Mouse (Mus musculus) hindbrain, embryonic 13.5 days (tissue): ENCODE results near the gene Socs3. TPM values are rescaled to one million over a fixed set of nuclear protein-coding genes. Genes with fewer than 3 reads are reported as not detected.
A peak's percentile ranks its signal among the peaks of the same experiment; 100 is the strongest.

Experiments
- ATAC-seq: fragments of 200-750 bp; cut with Nextera tagmentation; 2 replicates; pipeline ENCODE4 v1.8.0; 2017; ENCODE audit warnings: moderate TSS enrichment; ENCODE audit not compliant: low FRiP score
- H3K27ac ChIP-seq: fragments of 300-500 bp; sonication (generic); 2 replicates; pipeline ENCODE4 v1.5.1; 2015; ENCODE audit warnings: inconsistent platforms, mild to moderate bottlenecking, moderate library complexity
- H3K27me3 ChIP-seq: fragments of 300-500 bp; sonication (generic); 2 replicates; pipeline ENCODE4 v1.6.1; 2015; ENCODE audit warnings: mild to moderate bottlenecking, inconsistent platforms
- H3K36me3 ChIP-seq: fragments of 300-500 bp; sonication (generic); 2 replicates; pipeline ENCODE4 v1.6.1; 2015; ENCODE audit warnings: mild to moderate bottlenecking, inconsistent platforms
- H3K4me1 ChIP-seq: fragments of 300-500 bp; sonication (generic); replicated peaks from 2 replicates; pipeline ENCODE4 v1.6.1; 2015; ENCODE audit warnings: inconsistent platforms
- H3K4me2 ChIP-seq: fragments of 300-500 bp; sonication (generic); 2 replicates; pipeline ENCODE4 v1.6.1; 2015; ENCODE audit warnings: inconsistent platforms, mild to moderate bottlenecking, moderate library complexity
- H3K4me3 ChIP-seq: fragments of 300-500 bp; sonication (generic); 2 replicates; pipeline ENCODE4 v1.5.1; 2015; ENCODE audit warnings: mild to moderate bottlenecking, inconsistent platforms
- H3K9ac ChIP-seq: fragments of 300-500 bp; sonication (generic); 2 replicates; pipeline ENCODE4 v1.6.1; 2015; ENCODE audit warnings: mild to moderate bottlenecking, inconsistent platforms
- H3K9me3 ChIP-seq: fragments of 300-500 bp; sonication (generic); 2 replicates; pipeline ENCODE4 v1.6.1; 2016; ENCODE audit warnings: inconsistent platforms
- WGBS: fragments of 180-500 bp; shearing (Covaris S2); methylation state at CpG from one replicate; pipeline ENCODE4 v1.1.7; 2015; 5-methylcytosine and 5-hydroxymethylcytosine counted together
- polyA plus RNA-seq: library from polyadenylated mRNA; unstranded; fragments of >200 nt; fragmentation: Nextera tagmentation; extraction: Ambion mirVana; gene quantifications from 2 replicates; pipeline ENCODE4 v1.2.1, GENCODE M21; 2015

Socs3 gene
- polyA plus RNA-seq, 1 experiment from 2014 or later = 8.8 TPM

DNA sequence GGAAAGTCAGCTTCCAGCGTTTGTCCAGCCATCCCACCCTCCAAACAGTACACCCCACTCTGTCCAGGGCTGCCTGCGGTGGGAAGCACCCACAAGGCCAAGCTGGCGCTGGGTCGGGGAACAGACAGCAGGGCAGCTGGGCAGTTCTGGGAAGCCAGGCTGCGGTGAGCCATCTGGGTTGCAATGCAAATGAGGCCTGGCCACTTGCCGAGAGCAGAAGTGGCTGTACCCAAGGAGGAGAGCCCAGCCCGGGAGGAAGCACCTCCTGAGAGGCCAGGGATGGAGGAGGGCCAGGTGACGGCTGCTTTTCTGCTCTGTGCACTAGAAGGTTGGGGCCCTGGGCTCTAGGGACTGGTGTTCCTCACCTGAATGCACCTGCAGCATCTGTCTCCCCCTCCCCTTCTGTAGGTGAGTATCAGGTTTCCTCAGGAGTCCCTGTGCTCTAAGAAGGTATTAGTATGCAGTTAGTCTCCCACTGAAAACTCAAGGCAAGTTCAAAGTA is 6.3 kb upstream of the Socs3 start:
- Histone ChIP-seq H3K36me3 (no peaks in the 10 kb centered on the region), H3K9me3 (no peaks in the 10 kb centered on the region), H3K27me3 (0 out of 2 replicates have a peak, but pooled peaks cover 13% of the 10 kb centered on the region), H3K9ac (peak overlapping the region; percentile 36), H3K4me2 (no peak overlapping the region), H3K27ac (peak overlapping the region; percentile 84), H3K4me1 (peaks cover 30% of the 10 kb centered on the region), H3K4me3 (no peak overlapping the region)
- 3% methylated on average over 8 of the region's 8 CpGs for WGBS
- peak; percentile 49 for ATAC-seq

- peak; percentile 43; the same call in 1 of the 2 replicates for ATAC-seq
- Histone ChIP-seq H3K27me3 (peaks cover 18% of the 10 kb centered on the region; the same call in 1 of the 2 replicates), H3K9me3 (no peaks in the 10 kb centered on the region), H3K4me2 (no peak overlapping the region), H3K4me1 (peaks cover 30% of the 10 kb centered on the region), H3K9ac (peak overlapping the region; percentile 24; the same call in 1 of the 2 replicates), H3K4me3 (no peak overlapping the region), H3K27ac (peak overlapping the region; percentile 84), H3K36me3 (no peaks in the 10 kb centered on the region)
- 4% methylated on average over 18 of the region's 18 CpGs for WGBS
Measured at GRCm38 (mm10) chr11:117975211-117975967, 5.5 kb upstream of the Socs3 start.

DNA sequence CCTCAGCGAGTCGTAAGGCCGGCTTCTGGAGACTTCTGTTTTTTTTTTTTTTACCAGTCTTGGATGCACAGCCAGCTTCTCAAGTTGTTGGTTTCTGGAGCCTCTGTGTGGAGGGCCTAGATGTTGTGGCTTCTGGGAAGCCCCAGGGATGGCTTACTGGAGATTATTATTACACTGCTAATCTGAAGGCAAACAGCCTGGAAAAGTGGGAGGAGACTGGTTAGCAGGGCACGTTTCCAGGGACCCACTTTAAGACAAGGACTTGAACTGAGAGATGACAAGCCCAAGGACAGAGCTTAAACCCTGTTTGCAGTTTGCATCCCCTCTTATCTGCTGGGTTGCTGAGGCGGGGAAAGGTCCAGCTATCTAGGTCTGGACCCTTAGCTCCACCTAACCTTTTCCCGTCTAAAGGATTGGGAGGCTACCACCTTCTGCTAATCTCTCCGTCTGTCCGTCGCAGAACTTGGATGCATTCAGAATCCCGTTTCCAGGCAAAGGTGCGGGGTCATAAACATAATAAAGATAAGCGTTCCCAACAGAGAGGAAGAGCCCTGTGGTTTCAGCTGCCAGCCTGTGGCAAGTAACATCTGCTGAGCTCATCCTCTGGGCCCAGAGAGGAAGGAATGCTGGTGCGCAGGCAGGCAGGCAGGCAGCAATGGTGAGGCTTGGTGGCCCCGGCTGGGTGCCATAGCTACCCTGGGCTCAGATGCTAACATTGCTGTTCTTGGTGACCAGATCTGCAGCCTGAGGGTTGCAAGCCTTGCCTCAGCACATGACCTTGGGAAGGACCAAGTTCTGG is 4.7 kb upstream of the Socs3 start:
- Histone ChIP-seq H3K9me3 (no peaks in the 10 kb centered on the region), H3K36me3 (no peaks in the 10 kb centered on the region), H3K27ac (peak overlapping the region; percentile 84; the same call in 1 of the 2 replicates), H3K4me1 (peaks cover 35% of the 10 kb centered on the region), H3K4me3 (no peak overlapping the region), H3K4me2 (no peak overlapping the region), H3K27me3 (peaks cover 19% of the 10 kb centered on the region; the same call in 1 of the 2 replicates), H3K9ac (0 out of 2 replicates have a peak overlapping the region, but pooled peaks have one; percentile 24)
- 21% methylated on average over 14 of the region's 14 CpGs for WGBS
- no peak for ATAC-seq

DNA sequence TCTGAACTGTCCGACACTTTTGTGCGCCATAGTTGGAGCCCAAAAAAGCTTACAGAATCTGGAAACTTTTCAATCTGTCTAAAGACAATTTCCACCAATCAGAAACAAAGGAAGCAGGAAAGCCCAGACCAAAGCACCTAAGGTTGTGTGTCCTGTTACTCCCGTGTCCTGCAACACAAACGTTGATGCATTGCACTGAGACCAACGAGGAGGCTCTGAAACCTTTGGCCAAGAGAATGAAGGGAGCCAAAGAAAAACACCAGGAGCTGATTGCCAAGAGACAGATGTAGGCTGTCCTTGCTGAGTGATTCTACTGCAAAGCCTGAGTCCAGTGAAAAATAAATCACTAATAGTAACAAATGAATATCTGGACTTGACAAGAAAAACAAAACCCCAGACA is 3.7 kb upstream of the Socs3 start:
- Histone ChIP-seq H3K27me3 (peaks cover 19% of the 10 kb centered on the region; the same call in 1 of the 2 replicates), H3K27ac (no peak overlapping the region), H3K4me2 (no peak overlapping the region), H3K9me3 (no peaks in the 10 kb centered on the region), H3K36me3 (no peaks in the 10 kb centered on the region), H3K4me3 (no peak overlapping the region), H3K4me1 (peaks cover 40% of the 10 kb centered on the region), H3K9ac (no peak overlapping the region)
- ATAC-seq = no peak
- whole genome bisulfite sequencing = 43% methylated on average over 5 of the region's 5 CpGs

DNA sequence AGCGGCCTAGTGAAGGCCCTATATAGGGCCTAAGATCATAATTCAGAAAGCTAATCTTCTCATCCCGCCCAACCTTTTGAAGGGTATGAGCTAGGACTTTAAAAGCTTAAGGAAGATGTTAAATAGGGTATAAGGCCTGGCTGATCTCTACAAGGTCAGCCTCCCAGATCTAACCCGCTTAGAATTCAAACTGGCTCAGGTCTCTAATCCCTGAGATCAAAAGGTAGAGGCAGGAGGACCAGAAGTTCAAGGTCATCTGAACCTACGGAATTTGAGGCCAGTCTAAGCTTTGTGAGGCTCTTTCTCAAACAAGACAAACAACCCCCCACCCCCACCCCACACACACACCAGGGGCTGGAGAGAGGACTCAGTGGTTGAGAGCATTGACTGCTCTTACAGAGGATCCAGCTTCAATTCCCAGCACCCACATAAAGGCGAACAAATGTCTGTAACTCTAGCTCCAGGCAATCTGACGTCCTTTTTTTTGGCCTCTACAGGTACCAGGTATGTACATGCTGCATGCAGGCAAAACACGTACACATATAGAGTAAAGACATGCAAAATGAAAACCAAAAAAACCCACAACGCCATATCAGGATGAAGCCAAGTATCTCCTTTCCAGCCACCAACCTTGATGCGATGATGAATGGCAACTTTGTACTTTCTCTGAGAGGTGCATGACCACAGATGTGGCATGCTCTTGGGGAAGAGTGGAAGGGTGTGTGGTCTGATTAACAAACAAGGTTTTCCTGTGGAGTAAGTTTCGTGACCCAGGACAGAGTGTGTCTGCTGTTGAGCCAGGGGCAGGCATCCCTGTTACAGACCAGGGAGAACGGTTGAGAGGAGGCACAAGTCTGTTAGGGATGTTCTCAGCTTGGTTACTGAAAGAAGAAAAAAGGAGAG is 3.1 kb upstream of the Socs3 start:
- no peak overlapping the region for H3K4me2 ChIP-seq
- WGBS = 64% methylated on average over 11 of the region's 11 CpGs
- no peaks in the 10 kb centered on the region for H3K9me3 ChIP-seq
- peaks cover 21% of the 10 kb centered on the region; the same call in 1 of the 2 replicates for H3K27me3 ChIP-seq
- peaks cover 47% of the 10 kb centered on the region for H3K4me1 ChIP-seq
- no peak overlapping the region for H3K9ac ChIP-seq
- no peak for ATAC-seq
- H3K36me3 ChIP-seq = no peaks in the 10 kb centered on the region
- no peak overlapping the region for H3K27ac ChIP-seq
- no peak overlapping the region for H3K4me3 ChIP-seq

DNA sequence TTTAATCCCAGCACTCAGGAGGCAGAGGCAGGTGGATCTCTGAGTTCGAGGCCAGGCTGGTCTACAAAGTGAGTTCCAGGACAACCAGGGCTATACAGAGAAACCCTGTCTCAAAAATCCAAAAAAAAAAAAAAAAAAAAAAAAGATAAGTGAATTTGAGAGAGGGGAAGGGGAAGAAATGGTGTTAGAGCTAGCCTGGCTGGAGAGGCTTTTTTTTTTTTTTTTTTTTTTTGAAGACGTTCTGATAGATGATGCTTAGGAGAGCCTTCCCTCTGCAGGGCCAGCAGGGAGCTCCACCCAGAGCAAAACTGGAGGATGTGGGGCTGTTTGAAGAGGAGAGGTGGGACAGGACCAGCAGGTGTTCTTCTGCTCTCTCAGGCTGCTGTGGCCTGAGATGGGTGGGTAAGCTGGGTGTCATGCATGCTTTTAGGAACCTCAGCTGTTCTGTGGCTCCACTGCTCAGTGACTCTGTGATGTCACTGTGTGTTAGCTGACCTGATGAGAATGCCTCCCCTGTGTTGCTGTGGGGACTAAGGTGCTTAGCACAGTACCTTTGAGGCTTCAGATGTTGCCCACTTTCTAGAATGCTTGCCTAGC is 1.9 kb upstream of the Socs3 start:
- H3K27ac ChIP-seq = no peak overlapping the region
- no peak overlapping the region for H3K9ac ChIP-seq
- peaks cover 58% of the 10 kb centered on the region for H3K4me1 ChIP-seq
- H3K36me3 ChIP-seq = no peaks in the 10 kb centered on the region
- H3K4me3 ChIP-seq = no peak overlapping the region
- no peaks in the 10 kb centered on the region for H3K9me3 ChIP-seq
- 69% methylated on average over 2 of the region's 2 CpGs for WGBS
- no peak overlapping the region for H3K4me2 ChIP-seq
- ATAC-seq = no peak
- H3K27me3 ChIP-seq = peaks cover 33% of the 10 kb centered on the region

DNA sequence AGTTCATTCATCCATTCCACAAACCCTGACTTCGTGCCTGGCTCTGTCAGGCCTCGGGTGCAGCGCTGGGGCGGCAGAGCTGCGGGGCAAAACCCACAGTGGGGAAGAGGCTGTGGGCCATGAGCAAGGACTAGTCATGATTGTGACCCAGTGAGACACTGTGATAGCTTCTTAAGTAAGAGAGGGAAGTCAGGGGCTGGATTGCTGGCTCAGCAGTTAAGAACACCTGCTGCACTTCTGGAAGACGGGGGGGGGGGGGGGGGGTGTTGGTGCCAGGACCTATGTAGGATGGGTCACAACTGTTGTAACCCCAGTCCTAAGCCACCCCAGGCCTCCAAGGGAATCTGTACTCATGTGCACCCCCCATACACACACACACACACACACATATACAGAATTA is 1.3 kb upstream of the Socs3 start:
- Histone ChIP-seq H3K27me3 (peaks cover 40% of the 10 kb centered on the region), H3K4me2 (no peak overlapping the region), H3K27ac (no peak overlapping the region), H3K4me3 (no peak overlapping the region), H3K9ac (no peak overlapping the region), H3K36me3 (no peaks in the 10 kb centered on the region), H3K9me3 (no peaks in the 10 kb centered on the region), H3K4me1 (peaks cover 59% of the 10 kb centered on the region)
- 62% methylated on average over 6 of the region's 6 CpGs for WGBS
- ATAC-seq = no peak

DNA sequence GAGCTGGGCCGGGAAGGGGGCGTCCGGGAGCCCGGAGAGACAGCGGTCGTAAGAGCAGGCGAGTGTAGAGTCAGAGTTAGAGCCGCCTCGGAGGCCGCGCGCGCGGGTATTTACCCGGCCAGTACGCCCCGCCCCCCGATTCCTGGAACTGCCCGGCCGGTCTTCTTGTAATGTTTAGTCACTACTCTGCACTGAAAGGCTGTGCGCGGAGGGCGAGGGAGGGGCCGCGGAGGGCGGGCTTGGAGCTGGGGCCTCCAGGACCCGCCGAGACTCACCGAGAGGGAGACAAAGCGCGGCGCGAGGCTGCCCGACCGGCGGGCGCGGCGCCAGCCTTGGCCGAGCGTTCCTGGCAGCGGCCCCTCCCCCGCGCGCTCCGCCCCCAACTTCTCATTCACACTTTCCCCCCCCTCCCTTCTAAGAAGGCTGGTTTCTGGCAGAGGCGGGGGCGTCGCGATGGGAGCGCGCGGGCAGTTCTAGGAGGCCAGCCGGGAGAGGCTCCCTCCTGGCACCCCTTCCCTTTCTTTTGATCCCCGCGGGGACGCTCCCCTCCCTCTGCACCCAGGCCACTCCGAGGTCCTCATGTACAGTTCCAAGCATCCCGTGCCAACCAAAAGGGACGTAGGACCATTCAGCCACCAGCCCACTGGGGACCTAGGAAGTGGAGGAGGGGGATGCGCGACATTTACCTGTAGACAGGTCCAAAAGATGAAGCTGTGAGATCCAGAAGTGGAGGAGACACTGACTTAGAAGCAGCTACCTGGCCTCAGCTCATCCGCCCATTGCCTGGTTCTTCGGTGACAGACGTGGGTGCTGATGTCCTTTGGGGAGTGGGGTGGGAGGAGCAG is 525 bp downstream of the Socs3 start:
- ATAC-seq = peak; percentile 88
- H3K4me1 ChIP-seq = peaks cover 59% of the 10 kb centered on the region
- H3K9ac ChIP-seq = peak overlapping the region; percentile 85
- H3K4me3 ChIP-seq = peak overlapping the region; percentile 67
- no peaks in the 10 kb centered on the region for H3K36me3 ChIP-seq
- under 1% methylated on average over 51 of the region's 65 CpGs for WGBS
- H3K27me3 ChIP-seq = peaks cover 50% of the 10 kb centered on the region
- H3K27ac ChIP-seq = peak overlapping the region; percentile 88
- peak overlapping the region; percentile 96 for H3K4me2 ChIP-seq
- H3K9me3 ChIP-seq = no peaks in the 10 kb centered on the region

DNA sequence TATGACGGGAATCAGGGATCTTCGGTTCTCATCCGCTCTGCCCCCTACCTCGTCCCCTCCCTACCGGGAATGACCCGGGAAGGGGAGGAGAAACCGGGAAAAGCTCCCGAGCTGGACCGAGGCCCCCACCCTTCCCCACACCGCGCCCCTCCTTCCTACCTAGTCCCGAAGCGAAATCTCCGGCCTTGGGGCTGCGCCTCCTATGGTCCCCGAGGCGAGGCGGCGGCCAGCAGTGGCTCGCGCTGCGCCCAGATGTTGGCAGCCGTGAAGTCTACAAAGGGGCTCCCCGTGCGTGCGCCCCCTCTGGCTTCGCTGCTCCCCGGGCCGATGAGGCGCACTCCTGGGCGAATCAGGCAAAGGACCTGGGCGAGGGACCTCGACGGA is 1.1 kb downstream of the Socs3 start:
- peaks cover 59% of the 10 kb centered on the region for H3K4me1 ChIP-seq
- peak; percentile 53; the same call in 1 of the 2 replicates for ATAC-seq
- H3K36me3 ChIP-seq = no peaks in the 10 kb centered on the region
- WGBS = under 1% methylated on average over 34 of the region's 34 CpGs
- peak overlapping the region; percentile 88 for H3K27ac ChIP-seq
- H3K27me3 ChIP-seq = peaks cover 51% of the 10 kb centered on the region
- H3K4me3 ChIP-seq = peak overlapping the region; percentile 67
- no peaks in the 10 kb centered on the region for H3K9me3 ChIP-seq
- peak overlapping the region; percentile 96 for H3K4me2 ChIP-seq
- peak overlapping the region; percentile 85 for H3K9ac ChIP-seq

- peaks cover 51% of the 10 kb centered on the region for H3K27me3 ChIP-seq
- WGBS = 0% methylated on average over 64 of the region's 64 CpGs
- H3K4me2 ChIP-seq = peak overlapping the region; percentile 96
- H3K9ac ChIP-seq = peak overlapping the region; percentile 85
- 0 out of 2 replicates have a peak, but pooled peaks have one; percentile 3 for ATAC-seq
- H3K4me3 ChIP-seq = peak overlapping the region; percentile 67
- peaks cover 65% of the 10 kb centered on the region for H3K4me1 ChIP-seq
- H3K27ac ChIP-seq = peak overlapping the region; percentile 88
- no peaks in the 10 kb centered on the region for H3K9me3 ChIP-seq
- no peaks in the 10 kb centered on the region for H3K36me3 ChIP-seq
Measured at GRCm38 (mm10) chr11:117968016-117968671, 1.7 kb downstream of the Socs3 start.
